Mouse (Mus musculus): ENCODE measurements at regions not wholly inside any gene's neighbourhood (a gene's known extent, or its start where the extent isn't known, plus 50 kb on each side); places are given as distances from the start of the nearest gene placed in this dataset.
"Not testable (repeated sequence)": the region's sequence is repeated elsewhere in the genome, so short reads cannot be mapped to it uniquely, and the experiment has no call there.

GRCm38 (mm10) chr14:87215099-87215498, 74.1 kb upstream of the Diaph3 start:
- H3K27ac ChIP-seq, result no peak overlapping the region
- no peak overlapping the region for H3K4me3 ChIP-seq
- intact Hi-C loops (cut with DNase I), result loop anchor here (5.0 to 10.0 kb wide), 3 partner anchors 97 to 540 kb away; no protein-coding TSS in a partner anchor
- peak; percentile 83 for TF ChIP-seq CTCF (IDR thresholded peaks at IDR 0.05)
- peak; percentile 71 to 78 for DNase-seq (ENCODE audit: extremely low spot score in 1 of 2, low spot score in 2 of 2)

DNA sequence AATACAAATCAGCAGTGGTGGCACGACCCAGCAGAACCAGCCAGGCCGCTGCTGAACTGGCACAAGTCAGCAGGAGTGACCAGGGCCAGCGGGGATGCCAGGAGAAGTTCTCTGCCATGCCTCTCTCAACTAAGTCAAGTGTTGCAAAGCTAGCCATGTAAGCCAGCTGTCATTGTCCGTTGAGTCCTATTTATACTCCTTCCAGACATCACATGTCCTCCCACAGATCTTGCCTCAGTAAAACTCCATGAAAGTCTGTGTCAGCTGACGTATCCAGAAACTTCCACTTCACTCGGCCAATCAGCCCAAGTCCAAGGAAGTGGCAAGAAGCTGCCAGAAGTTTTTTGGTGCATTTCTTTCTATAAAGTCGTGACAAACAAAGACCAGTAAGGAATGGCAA, 76.0 kb upstream of the Diaph3 start:
- intact Hi-C loops (cut with DNase I), result loop anchor here (5.0 to 10.0 kb wide), 3 partner anchors 95 to 542 kb away; no protein-coding TSS in a partner anchor
- Histone ChIP-seq H3K27ac (no peak overlapping the region), H3K4me3 (no peak overlapping the region)
- TF ChIP-seq CTCF (IDR thresholded peaks at IDR 0.05), result no peak
- DNase-seq (ENCODE audit: extremely low spot score in 1 of 2, low spot score in 2 of 2), result no peak

GRCm38 (mm10) chr14:87219975-87220374, 78.9 kb upstream of the Diaph3 start:
- intact Hi-C loops (cut with DNase I), result loop anchor here (5.0 to 10.0 kb wide), 3 partner anchors 92 to 545 kb away; no protein-coding TSS in a partner anchor
- no peak overlapping the region for H3K4me3 ChIP-seq
- no peak overlapping the region for H3K27ac ChIP-seq
- DNase-seq (ENCODE audit: extremely low spot score in 1 of 2, low spot score in 2 of 2), result no peak
- no peak for TF ChIP-seq CTCF (IDR thresholded peaks at IDR 0.05)

- no peak for DNase-seq (ENCODE audit: extremely low spot score in 1 of 2, low spot score in 2 of 2)
- Histone ChIP-seq H3K27ac (no peak overlapping the region), H3K4me3 (no peak overlapping the region)
- TF ChIP-seq CTCF (IDR thresholded peaks at IDR 0.05), result no peak
- intact Hi-C loops (cut with DNase I), result no loop called here
These were observed 83.8 kb upstream of the Diaph3 start for GRCm38 (mm10) chr14:87224870-87225269.

DNA sequence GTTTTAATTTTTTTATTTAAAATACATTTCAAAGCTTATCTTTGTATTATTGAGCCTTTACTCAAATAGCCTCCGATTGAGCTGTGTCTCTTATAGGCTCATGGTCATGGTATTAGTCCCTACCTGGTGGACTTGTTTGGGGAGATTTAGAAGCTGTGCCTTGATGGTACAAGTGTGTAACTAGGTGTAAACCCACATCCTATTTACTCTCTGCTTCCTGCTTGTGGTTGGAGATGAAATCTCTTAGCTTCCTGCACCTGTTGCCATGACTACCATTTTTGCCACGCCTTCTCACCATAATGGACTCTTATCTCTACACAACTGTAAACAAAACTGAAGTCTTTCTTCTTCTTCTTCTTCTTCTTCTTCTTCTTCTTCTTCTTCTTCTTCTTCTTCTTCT, 108.2 kb upstream of the Diaph3 start:
- no peak for DNase-seq (ENCODE audit: extremely low spot score in 1 of 2, low spot score in 2 of 2)
- intact Hi-C loops (cut with DNase I), result no loop called here
- Histone ChIP-seq H3K4me3 (no peak overlapping the region), H3K27ac (no peak overlapping the region)
- TF ChIP-seq CTCF (IDR thresholded peaks at IDR 0.05), result no peak

- H3K4me3 ChIP-seq, result no peak overlapping the region
- intact Hi-C loops (cut with DNase I), result no loop called here
- no peak overlapping the region for H3K27ac ChIP-seq
- no peak for TF ChIP-seq CTCF (IDR thresholded peaks at IDR 0.05)
- DNase-seq (ENCODE audit: extremely low spot score in 1 of 2, low spot score in 2 of 2), result no peak
These were observed 114.6 kb upstream of the Diaph3 start for GRCm38 (mm10) chr14:87255484-87256208.

DNA sequence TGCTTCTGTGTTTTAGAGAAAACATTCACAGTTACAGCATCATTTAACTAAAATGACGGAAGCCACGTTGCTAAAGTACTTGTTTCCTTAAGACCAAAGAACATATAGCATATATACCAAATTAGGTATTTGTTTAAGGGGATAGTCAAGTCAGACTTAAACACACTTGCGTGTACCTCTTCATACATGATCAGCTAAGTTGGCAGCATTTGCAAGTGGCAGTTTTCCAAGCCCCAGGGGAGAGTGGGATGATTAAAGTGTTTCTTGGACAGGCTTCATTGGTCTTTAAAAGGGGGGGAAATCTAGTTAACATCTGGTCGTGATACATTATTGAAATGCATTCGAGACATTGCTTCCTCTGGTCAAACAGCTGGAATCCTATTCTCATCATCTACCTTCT, 120.7 kb upstream of the Diaph3 start:
- H3K4me3 ChIP-seq, result no peak overlapping the region
- no peak for DNase-seq (ENCODE audit: extremely low spot score in 1 of 2, low spot score in 2 of 2)
- intact Hi-C loops (cut with DNase I), result no loop called here
- TF ChIP-seq CTCF (IDR thresholded peaks at IDR 0.05), result no peak
- no peak overlapping the region for H3K27ac ChIP-seq

- no peak; the same call in 1 of the 2 replicates for TF ChIP-seq CTCF (IDR thresholded peaks at IDR 0.05)
- intact Hi-C loops (cut with DNase I), result no loop called here
- Histone ChIP-seq H3K4me3 (no peak overlapping the region), H3K27ac (no peak overlapping the region)
- no peak for DNase-seq (ENCODE audit: extremely low spot score in 1 of 2, low spot score in 2 of 2)
These were observed 123.8 kb upstream of the Diaph3 start for GRCm38 (mm10) chr14:87264826-87265225.

GRCm38 (mm10) chr14:87266309-87266708, 125.3 kb upstream of the Diaph3 start:
- Histone ChIP-seq H3K27ac (no peak overlapping the region), H3K4me3 (no peak overlapping the region)
- DNase-seq (ENCODE audit: extremely low spot score in 1 of 2, low spot score in 2 of 2), result no peak
- TF ChIP-seq CTCF (IDR thresholded peaks at IDR 0.05), result no peak
- intact Hi-C loops (cut with DNase I), result no loop called here

DNA sequence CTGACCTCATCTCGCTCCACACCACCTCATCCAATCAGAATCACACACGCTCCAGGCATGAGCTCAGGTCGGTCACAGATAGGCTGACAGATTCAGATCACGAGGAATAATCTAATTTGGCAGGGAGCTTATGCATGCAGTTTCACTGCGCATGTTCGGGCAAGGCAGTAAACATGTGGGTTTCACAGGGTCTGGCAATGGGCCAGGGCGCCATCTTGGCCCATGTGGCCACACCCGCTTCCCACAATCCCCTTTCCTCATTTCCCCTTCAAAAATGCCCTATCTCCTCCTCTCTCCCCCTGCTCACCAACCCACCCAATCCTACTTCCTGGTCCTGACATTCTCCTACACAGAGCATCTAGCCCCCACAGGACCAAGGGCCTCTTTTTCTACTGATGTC, 127.2 kb upstream of the Tdrd3 start:
- H3K27ac ChIP-seq; intact Hi-C loops (cut with DNase I); DNase-seq (ENCODE audit: extremely low spot score in 1 of 2, low spot score in 2 of 2); H3K4me3 ChIP-seq: not testable (repeated sequence)

- no peak for DNase-seq (ENCODE audit: extremely low spot score in 1 of 2, low spot score in 2 of 2)
- intact Hi-C loops (cut with DNase I), result no loop called here
- no peak overlapping the region for H3K27ac ChIP-seq
- H3K4me3 ChIP-seq, result no peak overlapping the region
- TF ChIP-seq CTCF (IDR thresholded peaks at IDR 0.05), result no peak
These were observed 126.7 kb upstream of the Tdrd3 start for GRCm38 (mm10) chr14:87289708-87290243.

DNA sequence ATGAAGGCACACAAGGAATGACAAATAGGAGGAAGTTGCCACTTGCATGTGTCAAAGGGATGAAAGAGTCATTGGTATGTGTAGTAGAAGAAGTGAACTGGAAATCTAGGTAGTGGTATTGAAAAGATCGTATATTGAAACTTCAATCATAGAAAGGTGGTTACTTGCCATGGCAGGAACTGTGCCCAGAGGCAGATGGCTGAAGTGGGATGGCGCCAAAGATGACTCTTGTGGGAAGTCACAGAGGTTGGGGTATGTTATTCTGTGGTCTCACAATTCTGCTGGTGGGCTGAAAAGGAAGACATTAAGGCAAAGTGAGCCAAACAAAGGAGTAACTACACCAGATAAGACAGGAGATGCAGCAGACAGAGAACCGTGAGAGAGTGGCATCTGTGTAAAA, 121.2 kb upstream of the Tdrd3 start:
- TF ChIP-seq CTCF (IDR thresholded peaks at IDR 0.05), result no peak
- Histone ChIP-seq H3K27ac (no peak overlapping the region), H3K4me3 (no peak overlapping the region)
- DNase-seq (ENCODE audit: extremely low spot score in 1 of 2, low spot score in 2 of 2), result no peak
- intact Hi-C loops (cut with DNase I), result no loop called here

GRCm38 (mm10) chr14:87297160-87297559, 119.3 kb upstream of the Tdrd3 start:
- intact Hi-C loops (cut with DNase I), result no loop called here
- no peak overlapping the region for H3K27ac ChIP-seq
- no peak for TF ChIP-seq CTCF (IDR thresholded peaks at IDR 0.05)
- no peak overlapping the region for H3K4me3 ChIP-seq
- no peak for DNase-seq (ENCODE audit: extremely low spot score in 1 of 2, low spot score in 2 of 2)
